Mouse (Mus musculus): Measurements from ENCODE around the gene Glud1.

- TF ChIP-seq CTCF (conservative IDR thresholded peaks at IDR 0.05; ENCODE audit: insufficient read depth, insufficient read length, low read depth, low read length) (no peak), POLR2A (IDR thresholded peaks at IDR 0.05; ENCODE audit: low read depth, low read length) (no peak)
Measured at GRCm38 (mm10) chr14:34355301-34355700, 44.8 kb downstream of the Glud1 start, which contains the start of gene Fam25c.
